ENCODE assay signal across 8 mouse cellular contexts in genomic region chrX:160598562-160599458, GRCm38 (mm10).
DNase-seq lines count a peak whose midpoint lies in the region; ATAC-seq and TF ChIP-seq lines count a peak whose summit lies in the region.

No protein-coding gene starts in this region.

- peak; percentile 97 for ATAC-seq in lung, embryonic 14.5 days (ENCODE audit: insufficient read depth)

- DNase-seq in kidney, adult 11 months, result peak; percentile 29
- no peak for DNase-seq in kidney, adult 18-20 months
- peak; percentile 37 for DNase-seq in embryonic facial prominence, embryonic 10.5 days (ENCODE audit: low spot score)
- peak; percentile 42 for DNase-seq in hindbrain, embryonic 10.5 days (ENCODE audit: low spot score)
- DNase-seq in lung, embryonic 14.5 days, result peak; percentile 88
- peak; percentile 78 for DNase-seq in retina, postnatal 1 day
- DNase-seq in spleen, adult 18-20 months, result no peak
- no peak for DNase-seq in ovary, postnatal 10 days (ENCODE audit: low spot score)

- H3K27ac ChIP-seq in embryonic facial prominence, embryonic 10.5 days (replicated peaks), result peak overlapping the region; percentile 51
- H3K27ac ChIP-seq in hindbrain, embryonic 10.5 days, result peak overlapping the region; percentile 70
- H3K27ac ChIP-seq in lung, embryonic 14.5 days (ENCODE audit: low read depth), result peak overlapping the region; percentile 54; the same call in 1 of the 2 replicates

- no peaks in the 10 kb centered on the region for H3K9me3 ChIP-seq in embryonic facial prominence, embryonic 10.5 days
- H3K9me3 ChIP-seq in hindbrain, embryonic 10.5 days, result no peaks in the 10 kb centered on the region
- no peaks in the 10 kb centered on the region for H3K9me3 ChIP-seq in lung, embryonic 14.5 days (ENCODE audit: low read depth, low read length)

- peaks cover 13% of the 10 kb centered on the region for H3K4me1 ChIP-seq in embryonic facial prominence, embryonic 10.5 days
- peaks cover 19% of the 10 kb centered on the region for H3K4me1 ChIP-seq in hindbrain, embryonic 10.5 days (replicated peaks)
- peaks cover 7% of the 10 kb centered on the region for H3K4me1 ChIP-seq in lung, embryonic 14.5 days (ENCODE audit: insufficient read depth)

- H3K9ac ChIP-seq in lung, embryonic 14.5 days, result no peak overlapping the region

- no peak overlapping the region for H3K4me3 ChIP-seq in embryonic facial prominence, embryonic 10.5 days
- H3K4me3 ChIP-seq in hindbrain, embryonic 10.5 days, result no peak overlapping the region
- no peak overlapping the region for H3K4me3 ChIP-seq in lung, embryonic 14.5 days (ENCODE audit: low read depth, low read length)

- no peaks in the 10 kb centered on the region for H3K36me3 ChIP-seq in embryonic facial prominence, embryonic 10.5 days (replicated peaks)
- H3K36me3 ChIP-seq in hindbrain, embryonic 10.5 days, result no peaks in the 10 kb centered on the region
- no peaks in the 10 kb centered on the region for H3K36me3 ChIP-seq in lung, embryonic 14.5 days (ENCODE audit: insufficient read depth)

- no peak for TF ChIP-seq CTCF in lung, embryonic 14.5 days (IDR thresholded peaks at IDR 0.05; ENCODE audit: low read depth)

- WGBS in embryonic facial prominence, embryonic 10.5 days, result 62% methylated on average over 3 of the region's 3 CpGs
- 53% methylated on average over 3 of the region's 3 CpGs for WGBS in hindbrain, embryonic 10.5 days
- 27% methylated on average over 3 of the region's 3 CpGs for WGBS in lung, embryonic 14.5 days

- H3K4me2 ChIP-seq in lung, embryonic 14.5 days, result no peak overlapping the region

- peaks cover 78% of the 10 kb centered on the region for H3K27me3 ChIP-seq in embryonic facial prominence, embryonic 10.5 days (replicated peaks; ENCODE audit: low read depth, poor library complexity, severe bottlenecking)
- peaks cover 74% of the 10 kb centered on the region for H3K27me3 ChIP-seq in hindbrain, embryonic 10.5 days (ENCODE audit: insufficient read depth, poor library complexity, severe bottlenecking)
- no peaks in the 10 kb centered on the region for H3K27me3 ChIP-seq in lung, embryonic 14.5 days (ENCODE audit: insufficient read depth, low read length)

Comparison
In these comparisons a context has a peak if more than half of its experiments do, and no peak if none do; other contexts are left out.
1. DNase-seq: peak in kidney, adult 11 months (single experiment), embryonic facial prominence, embryonic 10.5 days (single experiment), hindbrain, embryonic 10.5 days (single experiment), lung, embryonic 14.5 days (single experiment) and retina, postnatal 1 day (single experiment); none in kidney, adult 18-20 months (single experiment), spleen, adult 18-20 months (0 of 2) and ovary, postnatal 10 days (single experiment).
2. Peak in every context shown above with its lines, with median percentiles within 50 percentile points of each other: H3K27ac ChIP-seq.